Mouse (Mus musculus) gastrocnemius, postnatal 10 days (tissue): ENCODE results near the gene Scai. TPM values are rescaled to one million over a fixed set of nuclear protein-coding genes. Genes with fewer than 3 reads are reported as not detected.

Experiments used
- total RNA-seq, 2 experiments: library from RNA; stranded (reverse); gene quantifications; 2 replicates each; pipeline ENCODE4 v1.2.3; 2021

Gene Scai
- total RNA-seq, 2 experiments from 2014 or later, result 5.5 to 10.1 TPM

Other genes with a start within 250 kb of the Scai start
- under 1 TPM; 0.09 to 0.18 TPM for gene Wdr38, start 193.3 kb downstream of the Scai start, total RNA-seq
- 10 to 100 TPM; 53.5 to 55.3 TPM for gene Arpc5l, start 185.4 kb downstream of the Scai start, total RNA-seq
- gene Rpl35, start 185.1 kb downstream of the Scai start, total RNA-seq, result 100 to 1,000 TPM; 428 to 441 TPM
- 10 to 100 TPM; 11.7 to 16.0 TPM for gene Golga1, start 125.2 kb downstream of the Scai start, total RNA-seq
- 10 to 100 TPM; 63.5 to 68.9 TPM for gene Ppp6c, start 35.7 kb upstream of the Scai start, total RNA-seq